8 mouse cellular contexts compared by ENCODE assay signal in the genomic region with DNA sequence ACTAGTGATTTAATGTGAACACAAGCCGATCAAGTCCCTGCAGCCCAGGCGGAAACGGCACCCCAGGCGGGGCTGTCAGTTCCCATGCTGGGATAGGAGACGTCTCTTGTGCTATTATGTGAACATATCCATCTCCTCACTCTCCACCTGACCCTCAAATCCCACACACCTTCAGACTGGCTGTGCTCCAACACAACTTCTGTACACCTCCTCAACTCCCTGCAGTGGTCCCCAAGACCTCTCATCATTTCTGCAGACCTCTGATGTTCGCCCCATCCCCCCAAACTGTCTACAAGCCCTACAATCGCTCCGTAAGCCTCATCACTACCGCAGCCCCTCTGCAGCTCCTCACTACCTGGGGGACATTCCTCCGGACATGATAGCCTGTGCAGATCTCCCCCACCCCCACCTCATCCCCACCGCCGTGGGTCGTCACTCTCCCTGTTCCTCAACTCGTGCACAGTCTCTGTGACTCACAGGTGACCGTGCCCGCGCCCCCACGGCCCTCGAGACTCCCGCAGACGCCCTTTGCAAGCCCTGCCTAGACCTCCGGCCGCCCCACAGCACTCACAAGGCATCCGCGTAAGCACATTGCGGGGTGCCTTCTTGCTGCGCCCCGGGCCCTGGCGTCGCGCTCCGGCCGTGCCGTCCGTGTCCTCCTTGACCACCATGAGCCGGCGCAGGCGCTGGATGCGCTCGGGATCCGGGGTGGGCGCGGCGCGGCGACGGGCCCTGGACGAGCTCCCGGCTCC. TPM values are rescaled to one million over a fixed set of nuclear protein-coding genes. Genes with fewer than 3 reads are reported as not detected.
DNase-seq lines count a peak whose midpoint lies in the region; ATAC-seq lines count a peak whose summit lies in the region.

No protein-coding gene starts in this region.

- no peaks in the 10 kb centered on the region for H3K27me3 ChIP-seq in heart, embryonic 10.5 days (ENCODE audit: insufficient read depth, poor library complexity, severe bottlenecking)
- no peaks in the 10 kb centered on the region for H3K27me3 ChIP-seq in forebrain, embryonic 15.5 days
- no peaks in the 10 kb centered on the region for H3K27me3 ChIP-seq in midbrain, embryonic 15.5 days (replicated peaks)

- peaks cover 3% of the 10 kb centered on the region; the same call in 1 of the 2 replicates for H3K36me3 ChIP-seq in heart, embryonic 10.5 days
- peaks cover 3% of the 10 kb centered on the region; the same call in 1 of the 2 replicates for H3K36me3 ChIP-seq in forebrain, embryonic 15.5 days
- H3K36me3 ChIP-seq in midbrain, embryonic 15.5 days (replicated peaks): no peaks in the 10 kb centered on the region

- H3K9me3 ChIP-seq in heart, embryonic 10.5 days: no peaks in the 10 kb centered on the region
- H3K9me3 ChIP-seq in forebrain, embryonic 15.5 days: no peaks in the 10 kb centered on the region
- H3K9me3 ChIP-seq in midbrain, embryonic 15.5 days: no peaks in the 10 kb centered on the region

- peak; percentile 77 for DNase-seq in heart, embryonic 10.5 days (ENCODE audit: low spot score)
- no peak for DNase-seq in heart, postnatal 25 days (ENCODE audit: low spot score)
- peak; percentile 9 to 16 for DNase-seq in CD8-positive naive resting alpha-beta T cell, adult 2 months (ENCODE audit: low read depth in 2 of 2, low spot score in 2 of 2)
- DNase-seq in cerebellum, adult 11-12 months: peak; percentile 46
- DNase-seq in kidney, postnatal 10 days: peak; percentile 38
- peak; percentile 38 for DNase-seq in thymus, postnatal 25 days

- intact Hi-C loops in heart, postnatal 25 days (cut with DNase I): loop anchor here (5.0 kb wide), 1 partner anchor 273 kb away; no protein-coding TSS in a partner anchor

- H3K4me1 ChIP-seq in heart, embryonic 10.5 days: peaks cover 22% of the 10 kb centered on the region
- H3K4me1 ChIP-seq in forebrain, embryonic 15.5 days: peaks cover 16% of the 10 kb centered on the region
- peaks cover 25% of the 10 kb centered on the region for H3K4me1 ChIP-seq in midbrain, embryonic 15.5 days

- under 1% methylated on average over 49 of the region's 49 CpGs for WGBS in heart, embryonic 10.5 days
- under 1% methylated on average over 48 of the region's 49 CpGs for WGBS in forebrain, embryonic 15.5 days
- under 1% methylated on average over 49 of the region's 49 CpGs for WGBS in midbrain, embryonic 15.5 days

- peak overlapping the region; percentile 78 for H3K4me2 ChIP-seq in forebrain, embryonic 15.5 days (replicated peaks)
- peak overlapping the region; percentile 64 for H3K4me2 ChIP-seq in midbrain, embryonic 15.5 days

- H3K4me3 ChIP-seq in heart, embryonic 10.5 days: peak overlapping the region; percentile 90
- H3K4me3 ChIP-seq in forebrain, embryonic 15.5 days: peak overlapping the region; percentile 83
- H3K4me3 ChIP-seq in midbrain, embryonic 15.5 days: peak overlapping the region; percentile 76

- peak; percentile 60 for ATAC-seq in forebrain, embryonic 15.5 days (replicated peaks)
- ATAC-seq in midbrain, embryonic 15.5 days (replicated peaks): peak; percentile 75

- H3K9ac ChIP-seq in forebrain, embryonic 15.5 days (replicated peaks): peak overlapping the region; percentile 85
- peak overlapping the region; percentile 75 for H3K9ac ChIP-seq in midbrain, embryonic 15.5 days

- H3K27ac ChIP-seq in heart, embryonic 10.5 days: peak overlapping the region; percentile 89
- H3K27ac ChIP-seq in forebrain, embryonic 15.5 days (replicated peaks): peak overlapping the region; percentile 68
- H3K27ac ChIP-seq in midbrain, embryonic 15.5 days: peak overlapping the region; percentile 83

RNA-seq across cellular contexts. Expression of a gene that starts 0.7 kb away (rescaled TPM):
- polyA plus RNA-seq in heart, embryonic 10.5 days (2016; fragmentation: Nextera tagmentation; extraction: Ambion mirVana): 7.6 and 8.5 TPM in 2 replicates
- 1 to 10 TPM; 3.6 to 4.3 TPM for total RNA-seq in heart, postnatal 25 days (2021)
- 13.1 and 13.3 TPM in 2 replicates for polyA plus RNA-seq in forebrain, embryonic 15.5 days (2015; fragmentation: Nextera tagmentation; extraction: Ambion mirVana)
- polyA plus RNA-seq in midbrain, embryonic 15.5 days (2015; fragmentation: Nextera tagmentation; extraction: Ambion mirVana): 23.5 and 26.1 TPM in 2 replicates

RNA-seq across cellular contexts. Expression of a gene that starts 11.2 kb away (rescaled TPM):
- polyA plus RNA-seq in heart, embryonic 10.5 days (2016; fragmentation: Nextera tagmentation; extraction: Ambion mirVana): 9.0 and 9.9 TPM in 2 replicates
- total RNA-seq in heart, postnatal 25 days (2021): 1 to 10 TPM; 4.4 to 7.2 TPM
- 9.2 and 10.2 TPM in 2 replicates for polyA plus RNA-seq in forebrain, embryonic 15.5 days (2015; fragmentation: Nextera tagmentation; extraction: Ambion mirVana)
- polyA plus RNA-seq in midbrain, embryonic 15.5 days (2015; fragmentation: Nextera tagmentation; extraction: Ambion mirVana): 10.1 and 10.2 TPM in 2 replicates

RNA-seq across cellular contexts. Expression of a gene that starts 36.0 kb away (rescaled TPM):
- polyA plus RNA-seq in heart, embryonic 10.5 days (2016; fragmentation: Nextera tagmentation; extraction: Ambion mirVana): 0.05 and 0.20 TPM in 2 replicates
- total RNA-seq in heart, postnatal 25 days (2021): under 1 TPM; 0.18 to 0.25 TPM
- polyA plus RNA-seq in forebrain, embryonic 15.5 days (2015; fragmentation: Nextera tagmentation; extraction: Ambion mirVana): 0.17 and 0.18 TPM in 2 replicates
- polyA plus RNA-seq in midbrain, embryonic 15.5 days (2015; fragmentation: Nextera tagmentation; extraction: Ambion mirVana): 0.18 and 0.23 TPM in 2 replicates
